Comparison of ENCODE assay signal across 15 mouse cellular contexts in genomic region chr1:151515733-151516132, GRCm38 (mm10).
"Had no signal": no experiment of that assay in that cellular context is flagged by ENCODE, and none has a peak within 500 bp of the region (broad histone marks: within the 10 kb centered on the region; RNA-seq: fewer than 3 reads in every experiment).

No protein-coding gene starts in this region.

- H3K27ac ChIP-seq: kidney, postnatal 0 days; limb, embryonic 12.5 days; liver, embryonic 13.5 days; lung, embryonic 15.5 days; midbrain, embryonic 10.5 days; neural tube, embryonic 15.5 days had no signal

- H3K9ac ChIP-seq: limb, embryonic 12.5 days; liver, embryonic 13.5 days; liver, postnatal 0 days; lung, embryonic 15.5 days; neural tube, embryonic 15.5 days had no signal

- H3K9me3 ChIP-seq: limb, embryonic 12.5 days; liver, embryonic 13.5 days; lung, embryonic 15.5 days; midbrain, embryonic 10.5 days; neural tube, embryonic 15.5 days had no signal

- ATAC-seq: liver, postnatal 0 days had no signal

- H3K36me3 ChIP-seq: limb, embryonic 12.5 days; liver, embryonic 13.5 days; lung, embryonic 15.5 days; midbrain, embryonic 10.5 days; neural tube, embryonic 15.5 days had no signal

- H3K4me3 ChIP-seq: limb, embryonic 12.5 days; liver, embryonic 13.5 days; lung, embryonic 15.5 days; midbrain, embryonic 10.5 days; myocyte; neural tube, embryonic 15.5 days had no signal

- DNase-seq: kidney, postnatal 36 days; layer of hippocampus, adult 9-11 months; liver; liver, embryonic 13.5 days; liver, postnatal 0 days; midbrain, embryonic 14.5 days; right cerebral cortex, adult 18-20 months; right cerebral cortex, postnatal 25 days; thymus, postnatal 4 days had no signal

- H3K4me1 ChIP-seq: limb, embryonic 12.5 days; liver, embryonic 13.5 days; lung, embryonic 15.5 days; midbrain, embryonic 10.5 days; neural tube, embryonic 15.5 days had no signal
